Mouse (Mus musculus) stomach, postnatal 0 days (tissue): ENCODE results near the gene Ptprf.

Experiments
- CTCF ChIP-seq: IDR thresholded peaks from 2 replicates; pipeline ENCODE4 v1.5.1; 2016; ENCODE audit warnings: antibody characterized with exemption, low read depth, mild to moderate bottlenecking, moderate library complexity
- EP300 ChIP-seq: optimal IDR thresholded peaks from 2 replicates; pipeline ENCODE3; 2016; ENCODE audit warnings: antibody characterized with exemption

DNA sequence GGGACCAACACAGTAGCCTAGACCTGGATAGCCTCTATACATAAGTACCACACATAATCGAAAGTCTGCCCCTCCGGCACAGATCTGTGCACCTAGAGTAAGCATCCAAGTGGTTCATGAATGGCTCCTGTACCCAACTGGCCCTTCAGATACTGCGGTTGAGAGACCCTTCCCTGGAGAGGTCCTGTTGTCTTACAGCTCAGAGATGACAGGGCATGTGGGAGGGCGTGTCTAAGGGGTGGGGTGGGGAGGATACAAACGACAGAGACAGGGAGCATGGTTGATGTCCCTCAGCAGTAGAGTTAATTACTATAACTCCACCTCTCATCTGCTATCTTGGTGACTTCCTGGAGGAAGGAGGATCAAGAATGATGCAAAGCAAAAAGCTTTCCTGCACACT is 29.9 kb downstream of the Ptprf start:
- TF ChIP-seq CTCF = no peak
- no peak for TF ChIP-seq EP300
